Mouse (Mus musculus) cerebellum, adult 8-10 months (tissue): ENCODE results near the gene Acod1.

ENCODE experiments used
- DNase-seq: peaks from one replicate; pipeline ENCODE4 v3.0.0; 2022

The Acod1 gene

DNA sequence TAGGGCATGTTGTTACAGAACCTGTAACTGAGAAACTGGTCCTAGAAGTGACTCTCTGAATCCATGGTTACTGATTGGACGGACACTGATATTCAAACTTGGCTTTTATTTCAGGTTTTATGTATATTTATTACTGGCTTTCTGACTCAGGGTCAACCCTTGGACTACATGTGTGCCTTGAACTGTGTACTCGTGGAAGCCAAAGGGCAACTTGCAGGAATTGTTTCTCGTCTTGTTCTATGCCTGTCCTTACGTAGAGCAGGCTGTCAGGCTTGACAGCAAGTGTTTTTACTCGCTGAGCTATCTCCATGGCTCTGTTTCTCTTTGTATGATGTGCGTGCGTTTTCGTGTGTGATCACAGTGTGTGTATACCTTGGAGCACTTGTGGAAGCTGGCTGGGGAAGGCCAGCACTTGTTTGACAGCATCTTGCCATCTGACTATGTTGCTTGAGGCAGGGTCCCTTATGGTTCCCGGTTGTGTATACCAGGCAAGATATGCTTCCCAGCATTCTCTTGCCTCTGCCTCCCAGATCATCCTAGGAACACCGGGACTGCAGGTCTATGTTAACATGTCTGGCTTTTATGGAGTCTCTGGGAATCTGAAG, 56.1 kb downstream of the Acod1 start:
- DNase-seq = no peak
